Mouse (Mus musculus): ENCODE data around the gene Cchcr1.

The Cchcr1 gene

GRCm38 (mm10) chr17:35515911-35516640 is 824 bp upstream of the Cchcr1 start:
- DNase-seq = no peak

DNA sequence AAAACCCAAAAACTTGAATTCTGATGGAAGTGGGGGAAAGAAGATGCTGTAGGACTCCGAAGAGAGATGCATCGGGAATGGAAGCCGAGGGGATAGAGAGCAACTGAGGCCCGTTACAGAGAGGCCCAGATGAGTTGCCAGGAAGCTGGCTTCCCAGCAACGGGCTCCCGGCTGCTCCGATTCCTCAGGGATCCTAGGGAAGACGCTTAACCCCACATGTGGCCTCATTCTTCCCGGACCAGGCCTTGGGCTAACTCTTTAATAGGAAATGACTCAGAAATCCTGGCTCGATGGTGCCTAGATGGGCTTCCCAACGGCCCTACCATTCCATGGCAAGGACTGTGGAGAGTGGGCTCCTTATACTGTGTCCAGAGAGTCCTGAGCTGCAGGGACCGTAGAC is 626 bp downstream of the Cchcr1 start:
- no peak for DNase-seq

- DNase-seq = no peak
Measured at GRCm38 (mm10) chr17:35524354-35524753, 7.5 kb downstream of the Cchcr1 start.

GRCm38 (mm10) chr17:35526644-35527043 is 9.7 kb downstream of the Cchcr1 start:
- no peak for DNase-seq

DNA sequence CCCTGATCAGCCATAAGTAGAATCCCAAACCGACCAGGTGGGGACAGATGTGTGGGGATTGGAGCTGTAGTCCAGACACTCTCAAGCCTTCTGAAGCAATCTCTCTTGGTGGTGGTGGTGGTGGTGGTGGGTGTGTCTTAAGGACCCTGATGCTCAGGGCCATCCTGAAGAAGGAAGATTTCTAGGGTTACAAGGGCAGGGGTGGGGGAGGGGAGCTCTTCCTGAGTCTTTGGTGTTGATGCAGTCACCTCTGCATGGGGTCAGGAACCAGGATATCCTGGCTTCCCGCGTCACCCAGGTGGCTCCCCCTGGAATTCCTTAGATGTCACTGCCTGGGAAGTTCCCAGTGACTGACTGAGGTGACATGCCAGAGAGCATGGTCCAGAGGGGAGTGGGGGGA is 15.5 kb downstream of the Cchcr1 start:
- no peak for DNase-seq

DNA sequence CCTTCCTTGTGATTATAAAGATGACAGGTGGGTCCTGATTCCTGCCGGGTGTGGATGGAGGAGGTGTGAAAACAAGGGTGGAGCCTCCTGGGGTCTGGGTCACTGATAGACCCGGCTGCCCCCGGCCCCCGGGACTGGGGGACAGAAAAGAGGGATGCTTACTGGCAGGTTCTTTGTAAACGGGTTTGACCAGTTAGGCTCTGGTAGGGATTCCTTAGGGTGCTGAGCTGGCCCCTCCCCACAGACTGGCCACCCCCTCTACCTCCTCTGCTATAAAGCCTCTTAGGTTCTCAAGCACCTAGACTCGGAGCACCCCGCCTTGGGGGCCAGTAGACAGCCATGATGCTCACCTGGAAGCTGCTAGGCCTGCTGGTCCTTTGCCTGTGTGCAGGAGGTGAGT is 16.0 kb downstream of the Cchcr1 start, which contains the start of gene Psors1c2:
Psors1c2 (plus strand) TSS at position 301 of the 400 bp plus-strand sequence.
- no peak for DNase-seq

DNA sequence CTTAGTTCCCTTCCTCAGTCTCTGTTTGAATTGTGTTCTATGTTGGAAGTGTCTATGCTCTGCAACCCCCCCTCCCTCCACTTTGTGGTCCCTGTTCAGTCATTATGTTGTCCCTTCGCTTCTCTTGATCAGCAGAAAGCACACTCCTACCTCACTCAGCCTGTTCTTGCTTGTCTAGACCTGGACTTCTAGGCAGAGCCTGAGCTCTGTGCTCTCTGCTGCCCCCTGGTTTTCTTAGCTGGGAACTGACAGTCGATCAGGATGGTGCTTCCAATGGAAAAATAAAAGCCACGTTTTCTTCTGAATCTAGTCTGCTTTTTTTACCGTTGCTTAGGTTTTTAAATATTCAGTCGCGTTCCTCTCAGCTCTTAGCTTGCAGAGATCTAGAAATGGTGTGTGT is 17.4 kb downstream of the Cchcr1 start:
- peak; percentile 68 for DNase-seq

GRCm38 (mm10) chr17:35537421-35537820 is 20.5 kb downstream of the Cchcr1 start:
- peak; percentile 34 for DNase-seq

DNA sequence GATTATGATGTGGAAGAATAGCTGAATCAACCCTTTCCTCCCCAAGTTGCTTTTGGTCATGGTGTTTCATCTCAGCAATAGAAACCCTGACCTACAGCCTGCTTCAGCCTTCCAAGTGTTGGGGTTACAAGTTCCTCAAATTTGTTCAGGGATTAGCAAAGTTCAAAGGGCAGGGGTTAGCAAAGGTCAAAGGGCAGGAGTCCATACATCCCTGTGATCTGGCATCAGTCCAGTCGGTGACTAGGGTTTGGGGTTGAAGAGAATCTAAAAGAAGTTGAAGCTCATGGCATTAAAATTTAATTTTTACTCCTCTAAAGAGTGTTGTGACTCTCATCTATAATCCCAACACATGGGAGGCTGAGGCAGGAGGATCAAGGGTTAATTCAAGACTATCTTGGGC is 21.6 kb downstream of the Cchcr1 start:
- no peak for DNase-seq

DNA sequence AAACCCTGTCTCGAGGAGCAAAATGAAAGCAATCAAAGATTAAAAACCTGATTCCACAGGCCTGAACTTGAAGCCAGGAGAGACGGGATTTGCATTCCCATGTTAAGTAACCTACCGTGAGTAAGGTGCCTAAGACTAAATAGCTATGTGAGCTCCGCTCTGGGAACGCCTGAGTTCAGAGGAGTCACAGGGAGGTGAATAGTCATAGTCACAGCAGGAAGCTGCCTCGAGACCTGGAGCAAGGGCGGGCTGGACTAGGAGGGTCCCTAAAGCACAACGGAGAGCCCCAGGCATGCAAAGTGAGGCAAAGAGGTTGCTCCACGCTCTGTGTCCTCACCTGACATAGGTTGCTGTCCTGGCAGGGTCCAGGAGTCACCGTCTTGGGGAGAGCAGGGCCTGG is 22.6 kb downstream of the Cchcr1 start:
- DNase-seq = no peak

DNA sequence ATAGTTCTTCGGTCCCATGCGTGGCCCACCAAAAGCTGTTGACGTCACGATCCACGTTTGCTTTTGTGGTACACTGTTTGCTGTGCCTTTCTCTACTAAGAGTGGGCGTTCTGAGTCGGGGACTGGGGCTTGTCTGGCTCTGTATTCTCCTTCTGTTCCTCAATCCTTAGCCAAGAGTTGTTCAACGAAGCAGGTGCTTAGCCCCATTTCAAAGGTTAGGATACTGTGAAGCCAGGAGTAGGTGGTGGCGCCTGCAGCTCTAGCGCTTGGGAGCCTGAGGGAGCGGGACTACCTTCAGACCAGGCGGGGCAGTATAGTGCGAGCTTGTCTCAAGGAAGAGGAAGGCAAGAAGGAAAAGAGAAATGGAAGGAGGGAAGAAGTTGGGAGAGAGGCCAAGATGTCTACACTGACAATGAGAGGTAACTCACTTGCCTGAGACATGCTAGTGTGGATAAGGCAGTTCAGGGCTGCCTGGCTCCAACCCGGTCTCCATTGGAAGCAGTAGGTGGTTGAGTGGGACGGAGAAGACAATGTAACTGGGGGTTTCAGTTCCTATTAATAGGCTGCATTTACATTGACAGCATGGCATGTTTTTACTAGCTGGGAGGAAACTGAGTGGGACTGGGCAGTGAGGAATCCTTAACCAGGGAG is 26.0 kb downstream of the Cchcr1 start:
- peak; percentile 36 for DNase-seq

- no peak for DNase-seq
Measured at GRCm38 (mm10) chr17:35543412-35543861, 26.5 kb downstream of the Cchcr1 start.

DNA sequence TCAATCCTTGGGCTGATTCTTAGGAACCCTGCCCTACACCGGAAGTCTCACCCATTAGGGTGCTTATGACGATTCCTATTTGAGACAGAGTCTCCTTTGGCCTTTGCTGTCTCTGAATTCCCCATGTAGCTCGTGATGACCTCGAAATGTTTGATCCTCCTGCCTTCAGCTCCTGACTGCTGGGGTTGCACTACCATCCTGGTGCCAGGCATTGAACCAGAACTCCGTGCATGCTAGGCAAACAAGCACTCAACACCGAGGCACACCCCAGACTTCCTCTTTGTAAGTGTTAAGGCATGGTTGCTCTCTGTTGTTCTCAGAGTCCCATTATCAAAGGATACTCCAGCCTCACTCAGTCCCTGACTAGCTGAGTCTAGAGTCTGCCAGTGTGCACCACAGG is 27.1 kb downstream of the Cchcr1 start:
- no peak for DNase-seq

GRCm38 (mm10) chr17:35544680-35545079 is 27.8 kb downstream of the Cchcr1 start:
- no peak for DNase-seq

DNA sequence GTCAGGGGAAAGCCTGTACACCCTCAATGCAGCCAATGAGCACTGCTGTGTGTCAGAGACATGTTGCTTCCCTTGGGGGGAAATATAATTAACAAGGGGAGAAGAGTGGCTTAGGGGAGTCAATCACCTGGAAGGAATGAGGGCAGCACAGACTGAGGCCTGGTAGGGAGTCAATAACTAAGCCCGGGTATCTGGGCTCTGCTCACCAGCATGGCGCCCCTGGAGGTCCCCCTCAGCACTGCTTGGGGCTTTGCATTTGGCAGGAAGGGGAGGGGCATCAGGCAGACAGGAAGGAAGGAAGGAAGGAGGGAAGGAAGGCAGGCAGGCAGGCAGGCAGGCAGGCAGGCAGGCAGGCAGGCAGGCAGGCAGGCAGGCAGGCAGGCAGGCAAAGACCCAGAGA is 30.6 kb downstream of the Cchcr1 start:
- DNase-seq = no peak

DNA sequence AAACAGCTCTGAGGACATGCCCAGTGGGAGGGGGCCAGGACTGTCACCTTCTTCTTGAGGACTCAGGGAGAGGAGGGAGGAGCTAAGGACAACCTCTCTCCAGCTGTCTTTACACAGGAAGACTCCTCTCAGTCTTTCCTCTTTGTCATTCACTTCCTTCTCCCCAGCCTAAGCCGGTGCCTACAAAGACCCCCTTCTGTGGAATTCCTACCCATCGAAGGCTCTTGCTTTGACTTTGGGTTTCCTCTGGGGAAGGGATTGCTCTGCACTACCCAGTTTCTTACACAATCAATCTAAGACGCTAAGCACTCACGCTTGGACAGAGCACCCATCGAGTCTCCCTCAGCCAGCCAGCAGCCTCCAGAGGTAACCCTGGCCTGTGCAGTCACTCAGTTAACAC is 31.7 kb downstream of the Cchcr1 start:
- DNase-seq = no peak

GRCm38 (mm10) chr17:35549437-35550142 is 32.7 kb downstream of the Cchcr1 start:
- peak; percentile 79 for DNase-seq

DNA sequence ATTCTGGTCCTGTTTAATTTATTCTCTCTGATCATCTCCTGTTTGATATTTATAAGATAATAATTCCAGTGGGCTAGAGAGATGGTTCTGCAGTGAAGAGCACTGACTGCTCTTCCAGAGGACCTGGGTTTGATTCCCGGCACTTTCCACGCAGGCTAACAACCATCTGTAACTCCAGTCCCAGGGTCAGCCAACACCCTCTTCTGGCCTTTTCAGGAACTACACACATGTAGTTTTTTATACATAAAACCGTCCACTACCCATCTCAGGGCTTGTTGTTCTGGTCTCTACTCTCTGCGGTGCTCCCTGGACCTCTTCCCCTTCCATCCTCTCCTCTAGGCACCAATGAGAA is 33.2 kb downstream of the Cchcr1 start:
- no peak for DNase-seq

GRCm38 (mm10) chr17:35550871-35551270 is 34.0 kb downstream of the Cchcr1 start:
- DNase-seq = no peak

DNA sequence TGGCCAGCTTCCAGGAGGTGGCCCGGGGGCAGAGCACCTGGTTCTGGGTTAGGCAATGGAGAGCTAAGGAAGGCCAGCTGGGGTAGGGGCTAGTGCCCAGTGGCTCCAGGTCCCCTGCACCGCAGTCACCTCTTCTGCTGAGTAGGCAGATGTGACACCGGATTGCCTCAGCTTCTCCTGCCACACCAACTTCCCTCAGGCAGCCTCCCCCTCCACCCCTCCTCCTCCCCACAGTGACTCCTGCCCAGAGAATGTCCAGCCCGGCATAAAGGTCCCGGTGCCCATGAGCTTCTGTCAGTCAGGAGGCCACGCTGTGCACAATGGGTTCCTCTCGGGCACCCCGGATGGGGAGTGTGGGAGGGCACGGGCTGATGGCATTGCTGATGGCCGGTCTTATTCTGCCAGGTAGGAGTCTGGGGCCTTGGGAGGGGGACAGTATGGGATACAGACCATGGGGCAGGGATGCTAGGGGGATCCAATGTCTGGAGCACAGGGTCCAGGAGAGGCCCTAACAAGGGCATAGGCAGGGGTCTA is 35.0 kb downstream of the Cchcr1 start, which contains the start of gene Cdsn:
Cdsn (plus strand) TSS at position 248 of the 534 bp plus-strand sequence.
- no peak for DNase-seq

- no peak for DNase-seq
Measured at GRCm38 (mm10) chr17:35554321-35554720, 37.4 kb downstream of the Cchcr1 start.

- DNase-seq = no peak
Measured at GRCm38 (mm10) chr17:35554761-35555397, 38.0 kb downstream of the Cchcr1 start.

GRCm38 (mm10) chr17:35556186-35556765 is 39.4 kb downstream of the Cchcr1 start:
- DNase-seq = no peak

Data from right cerebral cortex, postnatal 25 days (tissue).